Mouse (Mus musculus) thymus, adult 2 months (tissue): ENCODE results near the gene Ryr2.

Source experiments
- CTCF ChIP-seq: fragments of 200-500 bp; IDR thresholded peaks from 2 replicates; pipeline ENCODE4 v1.5.1; 2012; ENCODE audit warnings: mild to moderate bottlenecking, control low read depth, low read length, moderate library complexity, borderline replicate concordance; ENCODE audit not compliant: control insufficient read depth, poor library complexity, insufficient read depth; ENCODE audit errors: extremely low read depth
- POLR2A ChIP-seq: fragments of 200-500 bp; IDR thresholded peaks from 2 replicates; pipeline ENCODE4 v1.6.1; 2012; ENCODE audit warnings: mild to moderate bottlenecking, low read length, control low read depth, moderate library complexity; ENCODE audit not compliant: control insufficient read depth, poor library complexity, insufficient read depth; ENCODE audit errors: extremely low read depth

GRCm38 (mm10) chr13:11520765-11521164 lies 586.0 kb downstream of the Ryr2 start:
- TF ChIP-seq CTCF (no peak), POLR2A (no peak)
